Mouse (Mus musculus) forebrain, embryonic 15.5 days (tissue): ENCODE results near the gene Foxi3. TPM values are rescaled to one million over a fixed set of nuclear protein-coding genes. Genes with fewer than 3 reads are reported as not detected.

Experiments used
- ATAC-seq: fragments of 200-750 bp; cut with Nextera tagmentation; replicated peaks from 2 replicates; pipeline ENCODE4 v1.8.0; 2017; ENCODE audit warnings: mild to moderate bottlenecking, moderate TSS enrichment, moderate library complexity
- H3K27ac ChIP-seq: fragments of 300-500 bp; sonication (generic); replicated peaks from 2 replicates; pipeline ENCODE4 v1.5.1; 2015; ENCODE audit warnings: mild to moderate bottlenecking, inconsistent platforms
- H3K27me3 ChIP-seq: fragments of 300-500 bp; sonication (generic); 2 replicates; pipeline ENCODE4 v1.6.1; 2015; ENCODE audit warnings: inconsistent platforms
- H3K36me3 ChIP-seq: fragments of 300-500 bp; sonication (generic); 2 replicates; pipeline ENCODE4 v1.6.1; 2015; ENCODE audit warnings: mild to moderate bottlenecking, inconsistent platforms
- H3K4me1 ChIP-seq: fragments of 300-500 bp; sonication (generic); 2 replicates; pipeline ENCODE4 v1.6.1; 2015; ENCODE audit warnings: inconsistent platforms
- H3K4me2 ChIP-seq: fragments of 300-500 bp; sonication (generic); replicated peaks from 2 replicates; pipeline ENCODE4 v1.6.1; 2015; ENCODE audit warnings: mild to moderate bottlenecking, inconsistent platforms
- H3K4me3 ChIP-seq: fragments of 300-500 bp; sonication (generic); 2 replicates; pipeline ENCODE4 v1.5.1; 2015; ENCODE audit warnings: mild to moderate bottlenecking, inconsistent platforms
- H3K9ac ChIP-seq: fragments of 300-500 bp; sonication (generic); replicated peaks from 2 replicates; pipeline ENCODE4 v1.6.1; 2015; ENCODE audit warnings: mild to moderate bottlenecking, inconsistent platforms
- H3K9me3 ChIP-seq: fragments of 300-500 bp; sonication (generic); 2 replicates; pipeline ENCODE4 v1.6.1; 2016; ENCODE audit warnings: inconsistent platforms
- WGBS: fragments of 180-500 bp; shearing (Covaris S2); methylation state at CpG from one replicate; pipeline ENCODE4 v1.1.7; 2015; ENCODE audit warnings: mixed read lengths; 5-methylcytosine and 5-hydroxymethylcytosine counted together
- polyA plus RNA-seq: library from polyadenylated mRNA; unstranded; fragments of >200 nt; fragmentation: Nextera tagmentation; extraction: Ambion mirVana; gene quantifications from 2 replicates; pipeline ENCODE4 v1.2.1, GENCODE M21; 2015

The Foxi3 gene
- polyA plus RNA-seq, 1 experiment from 2014 or later = not detected

DNA sequence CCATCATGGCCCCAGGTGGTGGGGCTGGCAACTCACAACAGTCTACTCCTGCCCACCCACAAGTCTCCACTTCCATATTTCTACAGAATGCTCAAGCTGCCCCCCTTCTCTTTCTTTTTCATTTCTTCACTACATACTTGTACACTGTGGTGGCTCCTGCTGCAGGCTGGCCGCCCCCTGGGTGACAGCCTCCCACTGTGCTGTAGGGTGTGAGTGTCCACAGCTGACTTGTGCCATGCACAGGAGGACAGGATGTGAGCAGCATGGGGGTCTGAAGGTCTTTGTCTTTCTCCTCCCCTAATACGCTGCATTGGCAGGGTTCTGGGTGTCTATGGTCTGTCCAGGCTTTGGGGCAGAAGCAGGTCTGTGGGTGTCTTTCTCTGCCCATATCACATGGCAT, 46.3 kb downstream of the Foxi3 start:
- Histone ChIP-seq H3K4me3 (no peak overlapping the region), H3K27me3 (no peaks in the 10 kb centered on the region), H3K9me3 (no peaks in the 10 kb centered on the region), H3K4me2 (no peak overlapping the region), H3K4me1 (no peaks in the 10 kb centered on the region), H3K27ac (no peak overlapping the region), H3K9ac (no peak overlapping the region), H3K36me3 (no peaks in the 10 kb centered on the region)
- ATAC-seq = no peak; the same call in 1 of the 2 replicates
- 97% methylated on average over 2 of the region's 2 CpGs for WGBS

DNA sequence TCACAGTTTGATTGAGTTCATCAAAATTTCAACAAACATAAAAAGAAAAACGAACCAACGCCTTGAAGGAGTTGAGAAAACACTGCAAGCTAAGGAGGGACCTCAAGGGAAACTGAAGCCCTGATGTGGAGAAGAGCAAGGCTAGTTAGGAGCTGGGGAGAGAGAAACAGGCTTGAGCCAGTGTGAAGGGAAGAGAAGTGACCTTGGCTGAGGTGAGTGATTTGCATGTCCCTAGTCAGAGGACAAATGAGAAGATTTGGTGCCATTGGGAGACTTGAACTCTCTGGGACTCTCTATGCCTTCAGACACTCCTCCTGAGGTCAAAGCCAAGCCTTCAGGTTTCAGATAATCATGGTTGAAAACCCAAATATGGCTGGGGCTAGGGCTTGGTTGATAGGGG, 47.8 kb downstream of the Foxi3 start:
- no peak overlapping the region for H3K27ac ChIP-seq
- no peaks in the 10 kb centered on the region for H3K36me3 ChIP-seq
- no peaks in the 10 kb centered on the region for H3K27me3 ChIP-seq
- H3K4me2 ChIP-seq = no peak overlapping the region
- no peak overlapping the region for H3K4me3 ChIP-seq
- no peak overlapping the region for H3K9ac ChIP-seq
- ATAC-seq = no peak
- H3K9me3 ChIP-seq = no peaks in the 10 kb centered on the region
- no peaks in the 10 kb centered on the region for H3K4me1 ChIP-seq
- WGBS = 85% methylated on average over 2 of the region's 2 CpGs

Other genes with a start within 250 kb of the Foxi3 start
- 3.4 and 3.6 TPM in 2 replicates for gene Rpia, start 164.3 kb upstream of the Foxi3 start, polyA plus RNA-seq
- 15.9 and 16.2 TPM in 2 replicates for gene Eif2ak3, start 112.0 kb upstream of the Foxi3 start, polyA plus RNA-seq
- not detected in 2 replicates for gene Tex37, start 37.6 kb upstream of the Foxi3 start, polyA plus RNA-seq
- 3.2 TPM in 2 replicates for gene Thnsl2, start 187.9 kb downstream of the Foxi3 start, polyA plus RNA-seq
- not detected in 2 replicates for gene Fabp1, start 243.3 kb downstream of the Foxi3 start, polyA plus RNA-seq